Mouse (Mus musculus): ENCODE data around the gene Mapkap1.

DNA sequence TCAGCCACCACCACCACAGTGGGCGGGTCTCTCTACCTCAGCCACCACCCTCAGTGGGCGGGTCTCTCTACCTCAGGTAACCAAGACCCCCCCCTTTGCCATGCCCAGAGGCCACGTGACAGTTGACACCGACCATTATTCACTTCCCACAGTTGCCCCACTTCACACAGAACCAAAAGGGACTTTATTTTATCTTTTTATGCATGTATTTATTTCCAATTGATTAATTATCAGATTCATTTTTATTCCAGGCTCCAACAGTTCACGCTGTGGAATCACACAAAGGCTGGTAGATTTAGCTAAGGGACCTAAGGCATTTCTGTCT, 239.9 kb downstream of the Mapkap1 start:
- TF ChIP-seq CTCF (IDR thresholded peaks at IDR 0.05; ENCODE audit: borderline replicate concordance, extremely low read depth, insufficient read depth, insufficient read length), result no peak
- no peak for TF ChIP-seq POLR2A (IDR thresholded peaks at IDR 0.05; ENCODE audit: borderline replicate concordance, extremely low read depth, insufficient read depth, insufficient read length, poor library complexity, severe bottlenecking)
